27 mouse cellular contexts compared by ENCODE assay signal in genomic region chr14:13252594-13252993, GRCm38 (mm10). TPM values are rescaled to one million over a fixed set of nuclear protein-coding genes. Genes with fewer than 3 reads are reported as not detected.
"Had no signal": no experiment of that assay in that cellular context is flagged by ENCODE, and none has a peak within 500 bp of the region (broad histone marks: within the 10 kb centered on the region; RNA-seq: fewer than 3 reads in every experiment).

No protein-coding gene starts in this region.

- DNase-seq: gastrocnemius, adult 2 months; gastrocnemius, postnatal 10 days; gastrocnemius, postnatal 25 days; heart, adult 2 months; heart, postnatal 10 days; heart, postnatal 4 days; kidney, adult 11 months; kidney, adult 2 months; kidney, adult 9 months; kidney, postnatal 10 days; kidney, postnatal 36 days; layer of hippocampus, adult 9-11 months; layer of hippocampus, postnatal 36 days; left cerebral cortex, postnatal 4 days had no signal

- H3K4me2 ChIP-seq: heart, embryonic 12.5 days; hindbrain, embryonic 12.5 days; hindbrain, embryonic 14.5 days; kidney, embryonic 15.5 days; limb, embryonic 13.5 days; limb, embryonic 15.5 days; liver, embryonic 12.5 days had no signal

- H3K36me3 ChIP-seq: heart, embryonic 12.5 days; hindbrain, embryonic 10.5 days; hindbrain, embryonic 12.5 days; kidney, embryonic 15.5 days; limb, embryonic 13.5 days; limb, embryonic 15.5 days; liver, embryonic 12.5 days had no signal

- H3K4me3 ChIP-seq: gastrocnemius, adult 2 months; heart, adult 2 months; heart, embryonic 12.5 days; hindbrain, embryonic 10.5 days; hindbrain, embryonic 12.5 days; kidney, embryonic 15.5 days; limb, embryonic 13.5 days; limb, embryonic 15.5 days; liver, embryonic 12.5 days had no signal

- H3K9ac ChIP-seq: heart, embryonic 12.5 days; hindbrain, embryonic 12.5 days; hindbrain, embryonic 14.5 days; kidney, embryonic 15.5 days; limb, embryonic 13.5 days; limb, embryonic 15.5 days; liver, embryonic 12.5 days; liver, embryonic 14.5 days had no signal

- ATAC-seq: hindbrain, embryonic 16.5 days; intestine, embryonic 16.5 days; liver, embryonic 12.5 days had no signal

- H3K9me3 ChIP-seq: heart, embryonic 12.5 days; hindbrain, embryonic 10.5 days; hindbrain, embryonic 12.5 days; kidney, embryonic 15.5 days; limb, embryonic 13.5 days; limb, embryonic 15.5 days; liver, embryonic 12.5 days had no signal

- H3K27ac ChIP-seq: gastrocnemius, adult 2 months; heart, adult 2 months; hindbrain, embryonic 10.5 days; hindbrain, embryonic 12.5 days; hindbrain, embryonic 14.5 days; kidney, embryonic 15.5 days; limb, embryonic 13.5 days; limb, embryonic 15.5 days; liver, embryonic 12.5 days; liver, embryonic 14.5 days had no signal

- H3K27me3 ChIP-seq: heart, embryonic 12.5 days; hindbrain, embryonic 12.5 days; kidney, embryonic 15.5 days; limb, embryonic 13.5 days; limb, embryonic 15.5 days; liver, embryonic 12.5 days had no signal

- H3K4me1 ChIP-seq: heart, embryonic 12.5 days; hindbrain, embryonic 10.5 days; hindbrain, embryonic 12.5 days; kidney, embryonic 15.5 days; limb, embryonic 13.5 days; limb, embryonic 15.5 days; liver, embryonic 12.5 days had no signal

RNA-seq across cellular contexts. Expression of gene Synpr, which starts 32.0 kb away (rescaled TPM):
- total RNA-seq: gastrocnemius, adult 2 months; gastrocnemius, postnatal 25 days; granulocyte monocyte progenitor cell, adult 5-6 weeks; heart, postnatal 10 days; heart, postnatal 4 days; liver, adult 2 months had no signal
- polyA plus RNA-seq: heart, adult 2 months; kidney, adult 2 months; liver, adult 2 months had no signal
